Mouse (Mus musculus) hindbrain, embryonic 15.5 days (tissue): ENCODE measurements around the gene Speer4f2. TPM values are rescaled to one million over a fixed set of nuclear protein-coding genes. Genes with fewer than 3 reads are reported as not detected.
"Not testable (repeated sequence)": the region's sequence is repeated elsewhere in the genome, so short reads cannot be mapped to it uniquely, and the experiment has no call there.

Experiments used
- ATAC-seq: fragments of 200-750 bp; cut with Nextera tagmentation; 2 replicates; pipeline ENCODE4 v1.8.0; 2017; ENCODE audit warnings: low read depth, moderate number of reproducible peaks, moderate TSS enrichment; ENCODE audit not compliant: low FRiP score
- H3K27ac ChIP-seq: fragments of 300-500 bp; sonication (generic); replicated peaks from 2 replicates; pipeline ENCODE4 v1.5.1; 2015; ENCODE audit warnings: mild to moderate bottlenecking, inconsistent platforms
- H3K27me3 ChIP-seq: fragments of 300-500 bp; sonication (generic); 2 replicates; pipeline ENCODE4 v1.6.1; 2015; ENCODE audit warnings: control low read depth, inconsistent platforms
- H3K36me3 ChIP-seq: fragments of 300-500 bp; sonication (generic); 2 replicates; pipeline ENCODE4 v1.6.1; 2015; ENCODE audit warnings: control low read depth, inconsistent platforms
- H3K4me1 ChIP-seq: fragments of 300-500 bp; sonication (generic); replicated peaks from 2 replicates; pipeline ENCODE4 v1.6.1; 2015; ENCODE audit warnings: control low read depth, inconsistent platforms
- H3K4me2 ChIP-seq: fragments of 300-500 bp; sonication (generic); 2 replicates; pipeline ENCODE4 v1.6.1; 2015; ENCODE audit warnings: moderate library complexity, mild to moderate bottlenecking, inconsistent platforms
- H3K4me3 ChIP-seq: fragments of 300-500 bp; sonication (generic); 2 replicates; pipeline ENCODE4 v1.5.1; 2015; ENCODE audit warnings: mild to moderate bottlenecking, inconsistent platforms
- H3K9ac ChIP-seq: fragments of 300-500 bp; sonication (generic); 2 replicates; pipeline ENCODE4 v1.6.1; 2015; ENCODE audit warnings: inconsistent platforms
- H3K9me3 ChIP-seq: fragments of 300-500 bp; sonication (generic); 2 replicates; pipeline ENCODE4 v1.6.1; 2016; ENCODE audit warnings: control low read depth, inconsistent platforms
- WGBS: fragments of 180-500 bp; shearing (Covaris S2); methylation state at CpG from one replicate; pipeline ENCODE4 v1.1.7; 2015; 5-methylcytosine and 5-hydroxymethylcytosine counted together
- polyA plus RNA-seq: library from polyadenylated mRNA; unstranded; fragments of >200 nt; fragmentation: Nextera tagmentation; extraction: Ambion mirVana; gene quantifications from 2 replicates; pipeline ENCODE4 v1.2.1, GENCODE M21; 2015

The Speer4f2 gene
- polyA plus RNA-seq = not detected in 2 replicates

- WGBS = 90% methylated on average over 1 of the region's 1 CpGs
- H3K4me3 ChIP-seq, H3K27me3 ChIP-seq: not testable (repeated sequence)
Observed at GRCm38 (mm10) chr5:17372880-17373279, at the start of gene Speer4f2. TSS of gene Speer4f2 (plus strand) at chr5:17373180.

GRCm38 (mm10) chr5:17328946-17329566 is 43.9 kb upstream of the Speer4f2 start:
- Histone ChIP-seq H3K9me3 (no peaks in the 10 kb centered on the region), H3K4me3 (no peak overlapping the region), H3K27me3 (no peaks in the 10 kb centered on the region), H3K4me2 (no peak overlapping the region), H3K4me1 (no peaks in the 10 kb centered on the region), H3K36me3 (no peaks in the 10 kb centered on the region), H3K9ac (no peak overlapping the region), H3K27ac (no peak overlapping the region)
- ATAC-seq = no peak
- 58% methylated on average over 2 of the region's 2 CpGs for WGBS

More at GRCm38 (mm10) chr5:17372880-17373279, at the start of gene Speer4f2:
- not testable (repeated sequence) for H3K27ac ChIP-seq, H3K9me3 ChIP-seq, H3K9ac ChIP-seq, H3K4me2 ChIP-seq, H3K36me3 ChIP-seq, ATAC-seq, H3K4me1 ChIP-seq

- WGBS = 85% methylated on average over 1 of the region's 1 CpGs
- H3K9ac ChIP-seq = no peak overlapping the region
- no peak overlapping the region for H3K27ac ChIP-seq
- H3K4me1 ChIP-seq = no peaks in the 10 kb centered on the region
- H3K27me3 ChIP-seq = no peaks in the 10 kb centered on the region
- no peaks in the 10 kb centered on the region for H3K9me3 ChIP-seq
- no peak for ATAC-seq
- no peaks in the 10 kb centered on the region for H3K36me3 ChIP-seq
- no peak overlapping the region for H3K4me2 ChIP-seq
- H3K4me3 ChIP-seq = no peak overlapping the region
Observed at GRCm38 (mm10) chr5:17334836-17335235, 38.1 kb upstream of the Speer4f2 start.

GRCm38 (mm10) chr5:17345741-17346140 is 27.2 kb upstream of the Speer4f2 start:
- 68% methylated on average over 2 of the region's 2 CpGs for WGBS
- H3K9ac ChIP-seq, H3K36me3 ChIP-seq, H3K4me3 ChIP-seq, ATAC-seq, H3K27ac ChIP-seq, H3K4me2 ChIP-seq, H3K9me3 ChIP-seq, H3K27me3 ChIP-seq, H3K4me1 ChIP-seq: not testable (repeated sequence)

GRCm38 (mm10) chr5:17359394-17359999 is 13.5 kb upstream of the Speer4f2 start:
- Histone ChIP-seq H3K27me3 (no peaks in the 10 kb centered on the region), H3K27ac (no peak overlapping the region), H3K4me3 (no peak overlapping the region), H3K9ac (no peak overlapping the region), H3K4me1 (no peaks in the 10 kb centered on the region), H3K36me3 (no peaks in the 10 kb centered on the region), H3K4me2 (no peak overlapping the region), H3K9me3 (no peaks in the 10 kb centered on the region)
- no peak for ATAC-seq

- no peak overlapping the region for H3K27ac ChIP-seq
- H3K27me3 ChIP-seq = no peaks in the 10 kb centered on the region
- H3K9ac ChIP-seq = no peak overlapping the region
- no peaks in the 10 kb centered on the region for H3K9me3 ChIP-seq
- WGBS = 77% methylated on average over 7 of the region's 7 CpGs
- no peak overlapping the region for H3K4me2 ChIP-seq
- H3K4me1 ChIP-seq = no peaks in the 10 kb centered on the region
- H3K36me3 ChIP-seq = no peaks in the 10 kb centered on the region
- H3K4me3 ChIP-seq = no peak overlapping the region
- ATAC-seq = no peak
Observed at GRCm38 (mm10) chr5:17389926-17390325, 16.9 kb downstream of the Speer4f2 start.

- WGBS = 85% methylated on average over 1 of the region's 1 CpGs
- no peaks in the 10 kb centered on the region for H3K27me3 ChIP-seq
- no peak for ATAC-seq
- H3K9ac ChIP-seq = no peak overlapping the region
- H3K9me3 ChIP-seq = no peaks in the 10 kb centered on the region
- no peaks in the 10 kb centered on the region for H3K36me3 ChIP-seq
- no peak overlapping the region for H3K4me3 ChIP-seq
- H3K4me1 ChIP-seq = no peaks in the 10 kb centered on the region
- H3K4me2 ChIP-seq = no peak overlapping the region
- H3K27ac ChIP-seq = no peak overlapping the region
Observed at GRCm38 (mm10) chr5:17391207-17391606, 18.2 kb downstream of the Speer4f2 start.

GRCm38 (mm10) chr5:17400571-17400970 is 27.6 kb downstream of the Speer4f2 start:
- Histone ChIP-seq H3K4me3 (no peak overlapping the region), H3K9ac (no peak overlapping the region), H3K4me2 (no peak overlapping the region), H3K4me1 (no peaks in the 10 kb centered on the region), H3K9me3 (no peaks in the 10 kb centered on the region), H3K27ac (no peak overlapping the region), H3K27me3 (no peaks in the 10 kb centered on the region), H3K36me3 (no peaks in the 10 kb centered on the region)
- ATAC-seq = no peak
- 96% methylated on average over 1 of the region's 1 CpGs for WGBS

GRCm38 (mm10) chr5:17401206-17402077 is 28.5 kb downstream of the Speer4f2 start:
- Histone ChIP-seq H3K27ac (no peak overlapping the region), H3K4me3 (no peak overlapping the region), H3K27me3 (no peaks in the 10 kb centered on the region), H3K9me3 (no peaks in the 10 kb centered on the region), H3K9ac (no peak overlapping the region), H3K4me1 (no peaks in the 10 kb centered on the region), H3K36me3 (no peaks in the 10 kb centered on the region), H3K4me2 (no peak overlapping the region)
- no peak for ATAC-seq
- 88% methylated on average over 14 of the region's 14 CpGs for WGBS

- no peaks in the 10 kb centered on the region for H3K36me3 ChIP-seq
- no peaks in the 10 kb centered on the region for H3K4me1 ChIP-seq
- no peak for ATAC-seq
- WGBS = 86% methylated on average over 4 of the region's 4 CpGs
- no peak overlapping the region for H3K4me2 ChIP-seq
- no peak overlapping the region for H3K9ac ChIP-seq
- no peaks in the 10 kb centered on the region for H3K27me3 ChIP-seq
- no peaks in the 10 kb centered on the region for H3K9me3 ChIP-seq
- H3K4me3 ChIP-seq = no peak overlapping the region
- H3K27ac ChIP-seq = no peak overlapping the region
Observed at GRCm38 (mm10) chr5:17402330-17403125, 29.5 kb downstream of the Speer4f2 start.

GRCm38 (mm10) chr5:17403584-17403983 is 30.6 kb downstream of the Speer4f2 start:
- H3K27ac ChIP-seq = no peak overlapping the region
- H3K9me3 ChIP-seq = no peaks in the 10 kb centered on the region
- no peaks in the 10 kb centered on the region for H3K36me3 ChIP-seq
- no peak for ATAC-seq
- H3K9ac ChIP-seq = no peak overlapping the region
- no peak overlapping the region for H3K4me2 ChIP-seq
- no peak overlapping the region for H3K4me3 ChIP-seq
- H3K4me1 ChIP-seq = no peaks in the 10 kb centered on the region
- no peaks in the 10 kb centered on the region for H3K27me3 ChIP-seq
